Mouse (Mus musculus) intestine, embryonic 14.5 days (tissue): ENCODE results near the gene Zcchc8. TPM values are rescaled to one million over a fixed set of nuclear protein-coding genes. Genes with fewer than 3 reads are reported as not detected.

Source experiments
- ATAC-seq: fragments of 200-750 bp; cut with Nextera tagmentation; replicated peaks from 2 replicates; pipeline ENCODE4 v1.8.0; 2017; ENCODE audit warnings: low read depth, moderate number of reproducible peaks, moderate TSS enrichment, moderate library complexity; ENCODE audit not compliant: low FRiP score, low TSS enrichment
- DNase-seq: peaks from one replicate; pipeline ENCODE4 v3.0.0-alpha.2; 2018; ENCODE audit warnings: low spot score
- H3K27ac ChIP-seq: fragments of 300-500 bp; sonication (generic); 2 replicates; pipeline ENCODE4 v1.5.1; 2014; ENCODE audit warnings: low read depth, mild to moderate bottlenecking, control low read depth
- H3K27me3 ChIP-seq: fragments of 300-500 bp; sonication (generic); replicated peaks from 2 replicates; pipeline ENCODE4 v1.6.1; 2014; ENCODE audit warnings: low read length, control low read depth; ENCODE audit not compliant: control insufficient read depth, insufficient read depth
- H3K36me3 ChIP-seq: fragments of 300-500 bp; sonication (generic); 2 replicates; pipeline ENCODE4 v1.6.1; 2014; ENCODE audit warnings: low read length, control low read depth; ENCODE audit not compliant: control insufficient read depth, insufficient read depth
- H3K4me1 ChIP-seq: fragments of 300-500 bp; sonication (generic); replicated peaks from 2 replicates; pipeline ENCODE4 v1.6.1; 2014; ENCODE audit warnings: low read length, control low read depth, mixed read lengths; ENCODE audit not compliant: control insufficient read depth, insufficient read depth
- H3K4me2 ChIP-seq: fragments of 300-500 bp; sonication (generic); 2 replicates; pipeline ENCODE4 v1.6.1; 2014; ENCODE audit warnings: low read length
- H3K4me3 ChIP-seq: fragments of 300-500 bp; sonication (generic); 2 replicates; pipeline ENCODE4 v1.5.1; 2014; ENCODE audit warnings: low read depth, low read length, control low read depth, mixed read lengths
- H3K9ac ChIP-seq: fragments of 300-500 bp; sonication (generic); 2 replicates; pipeline ENCODE4 v1.6.1; 2014; ENCODE audit warnings: mild to moderate bottlenecking, low read length
- H3K9me3 ChIP-seq: fragments of 300-500 bp; sonication (generic); 2 replicates; pipeline ENCODE4 v1.6.1; 2016; ENCODE audit warnings: low read length, control low read depth; ENCODE audit not compliant: control insufficient read depth
- WGBS: fragments of 180-500 bp; shearing (Covaris S2); extraction: QIAGEN DNeasy Blood & Tissue Kit; methylation state at CpG from one replicate; pipeline ENCODE4 v1.1.7; 2014; 5-methylcytosine and 5-hydroxymethylcytosine counted together
- polyA plus RNA-seq: library from polyadenylated mRNA; unstranded; fragments of >200 nt; fragmentation: Nextera tagmentation; extraction: Ambion mirVana; gene quantifications from 2 replicates; pipeline ENCODE4 v1.2.1, GENCODE M21; 2014

Zcchc8 gene
- polyA plus RNA-seq, 1 experiment from 2014 or later: 74.3 TPM

DNA sequence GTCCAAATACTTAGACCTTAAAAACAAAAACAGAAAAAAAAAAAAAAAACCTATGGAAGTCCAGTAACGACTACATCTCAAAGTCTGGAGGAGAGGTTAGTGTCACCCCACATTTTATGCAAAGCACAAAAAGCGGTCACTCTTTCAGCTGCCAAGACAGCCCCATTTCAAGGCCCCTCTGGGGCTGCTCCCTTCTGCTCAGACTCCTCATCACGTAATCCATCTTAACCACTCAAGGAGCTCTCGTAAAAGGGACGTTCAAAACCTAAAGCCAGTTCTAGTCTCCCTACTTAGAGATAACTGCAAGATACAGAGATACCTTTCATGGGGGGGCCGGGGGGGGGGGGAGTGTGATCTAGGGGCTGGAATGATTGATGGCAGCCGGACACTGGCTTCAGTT is 56.6 kb downstream of the Zcchc8 start:
- 64% methylated on average over 7 of the region's 7 CpGs for WGBS
- H3K9ac ChIP-seq: no peak overlapping the region
- H3K27me3 ChIP-seq: no peaks in the 10 kb centered on the region
- no peak overlapping the region for H3K4me2 ChIP-seq
- peaks cover 11% of the 10 kb centered on the region; the same call in 1 of the 2 replicates for H3K4me1 ChIP-seq
- H3K4me3 ChIP-seq: no peak overlapping the region
- no peak overlapping the region for H3K27ac ChIP-seq
- H3K36me3 ChIP-seq: no peaks in the 10 kb centered on the region
- ATAC-seq (no peak), DNase-seq (no peak)
- H3K9me3 ChIP-seq: no peaks in the 10 kb centered on the region

GRCm38 (mm10) chr5:123662059-123662458 is 58.8 kb downstream of the Zcchc8 start:
- Histone ChIP-seq H3K4me2 (0 out of 2 replicates have a peak overlapping the region, but pooled peaks have one; percentile 1), H3K27me3 (no peaks in the 10 kb centered on the region), H3K36me3 (no peaks in the 10 kb centered on the region), H3K4me3 (no peak overlapping the region), H3K4me1 (peaks cover 11% of the 10 kb centered on the region; the same call in 1 of the 2 replicates), H3K9me3 (no peaks in the 10 kb centered on the region), H3K27ac (peak overlapping the region; percentile 39), H3K9ac (no peak overlapping the region)
- 19% methylated on average over 9 of the region's 9 CpGs for WGBS
- no peak for DNase-seq
- no peak for ATAC-seq

DNA sequence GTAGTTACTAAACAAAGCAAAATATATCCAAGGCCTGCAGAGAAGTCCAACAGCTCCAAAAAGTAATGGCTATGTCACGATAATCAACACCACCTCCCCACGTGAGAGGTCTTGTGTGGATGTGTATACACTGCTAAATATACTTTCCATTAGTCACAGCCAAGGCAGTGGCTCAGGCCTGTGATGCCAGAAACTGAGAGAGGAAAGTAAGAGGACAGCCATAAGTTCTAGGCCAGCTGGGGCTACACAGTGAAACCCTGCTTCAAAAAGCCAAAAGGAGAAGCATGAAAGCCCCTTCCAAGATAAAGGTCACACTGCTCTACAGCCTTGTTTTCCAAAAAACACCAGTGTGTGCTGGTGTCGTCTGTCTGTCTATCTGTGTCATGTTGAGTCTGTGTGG is 59.3 kb downstream of the Zcchc8 start:
- Histone ChIP-seq H3K27ac (peak overlapping the region; percentile 39), H3K9me3 (no peaks in the 10 kb centered on the region), H3K27me3 (no peaks in the 10 kb centered on the region), H3K36me3 (no peaks in the 10 kb centered on the region), H3K9ac (no peak overlapping the region), H3K4me2 (no peak overlapping the region), H3K4me3 (no peak overlapping the region), H3K4me1 (peaks cover 11% of the 10 kb centered on the region; the same call in 1 of the 2 replicates)
- ATAC-seq (no peak), DNase-seq (no peak)
- 42% methylated on average over 3 of the region's 3 CpGs for WGBS

- H3K36me3 ChIP-seq: peaks cover 15% of the 10 kb centered on the region
- 40% methylated on average over 7 of the region's 7 CpGs for WGBS
Measured at GRCm38 (mm10) chr5:123657651-123658050, 63.2 kb downstream of the Zcchc8 start.

GRCm38 (mm10) chr5:123654937-123655336 is 66.0 kb downstream of the Zcchc8 start:
- no peak overlapping the region for H3K9ac ChIP-seq
- no peaks in the 10 kb centered on the region for H3K27me3 ChIP-seq
- no peaks in the 10 kb centered on the region for H3K4me1 ChIP-seq
- H3K9me3 ChIP-seq: no peaks in the 10 kb centered on the region
- no peak overlapping the region for H3K27ac ChIP-seq
- 72% methylated on average over 5 of the region's 5 CpGs for WGBS
- H3K36me3 ChIP-seq: peaks cover 15% of the 10 kb centered on the region
- no peak for DNase-seq
- ATAC-seq: no peak
- no peak overlapping the region for H3K4me2 ChIP-seq
- no peak overlapping the region for H3K4me3 ChIP-seq

More at GRCm38 (mm10) chr5:123657651-123658050, 63.2 kb downstream of the Zcchc8 start:
- no peaks in the 10 kb centered on the region for H3K27me3 ChIP-seq
- peaks cover 7% of the 10 kb centered on the region; the same call in 1 of the 2 replicates for H3K4me1 ChIP-seq
- ATAC-seq (no peak), DNase-seq (no peak)
- no peak overlapping the region for H3K27ac ChIP-seq
- H3K9ac ChIP-seq: no peak overlapping the region
- H3K4me3 ChIP-seq: no peak overlapping the region
- H3K9me3 ChIP-seq: no peaks in the 10 kb centered on the region
- H3K4me2 ChIP-seq: no peak overlapping the region

- H3K4me1 ChIP-seq: no peaks in the 10 kb centered on the region
- WGBS: 87% methylated on average over 11 of the region's 11 CpGs
- H3K4me3 ChIP-seq: no peak overlapping the region
- H3K36me3 ChIP-seq: peaks cover 15% of the 10 kb centered on the region
- no peak for ATAC-seq
- no peaks in the 10 kb centered on the region for H3K9me3 ChIP-seq
- no peak overlapping the region for H3K27ac ChIP-seq
- DNase-seq: no peak
- H3K9ac ChIP-seq: no peak overlapping the region
- no peak overlapping the region for H3K4me2 ChIP-seq
- H3K27me3 ChIP-seq: no peaks in the 10 kb centered on the region
Measured at GRCm38 (mm10) chr5:123653287-123653801, 67.6 kb downstream of the Zcchc8 start.

- no peaks in the 10 kb centered on the region for H3K9me3 ChIP-seq
Measured at GRCm38 (mm10) chr5:123650825-123651224, 70.1 kb downstream of the Zcchc8 start.

More at GRCm38 (mm10) chr5:123650825-123651224, 70.1 kb downstream of the Zcchc8 start:
- ATAC-seq: no peak
- Histone ChIP-seq H3K36me3 (peaks cover 38% of the 10 kb centered on the region), H3K4me1 (no peaks in the 10 kb centered on the region), H3K4me3 (no peak overlapping the region), H3K4me2 (no peak overlapping the region), H3K27ac (no peak overlapping the region), H3K9ac (no peak overlapping the region), H3K27me3 (no peaks in the 10 kb centered on the region)
- no peak for DNase-seq
- 74% methylated on average over 2 of the region's 2 CpGs for WGBS

Other genes starting within 250 kb of the Zcchc8 start
- gene Lrrc43, start 231.8 kb downstream of the Zcchc8 start, polyA plus RNA-seq: not detected in 2 replicates
- gene Il31, start 231.6 kb downstream of the Zcchc8 start, polyA plus RNA-seq: not detected in 2 replicates
- gene B3gnt4, start 210.6 kb downstream of the Zcchc8 start, polyA plus RNA-seq: 0.35 and 0.50 TPM in 2 replicates
- 107 and 121 TPM in 2 replicates for gene Diablo, start 196.9 kb downstream of the Zcchc8 start, polyA plus RNA-seq
- gene Gm49027, start 195.6 kb downstream of the Zcchc8 start, polyA plus RNA-seq: 13.7 and 16.4 TPM in 2 replicates
- gene Vps33a, start 148.1 kb downstream of the Zcchc8 start, polyA plus RNA-seq: 28.9 and 29.9 TPM in 2 replicates
- 30.1 and 32.6 TPM in 2 replicates for gene Clip1, start 36.5 kb downstream of the Zcchc8 start, polyA plus RNA-seq
- gene Rsrc2, start 28.3 kb upstream of the Zcchc8 start, polyA plus RNA-seq: 104 and 120 TPM in 2 replicates
- gene Kntc1, start 28.6 kb upstream of the Zcchc8 start, polyA plus RNA-seq: 35.2 and 35.9 TPM in 2 replicates
- gene Hcar2, start 144.4 kb upstream of the Zcchc8 start, polyA plus RNA-seq: 0.15 TPM in 1 of 2 replicates, not detected in the other
- 1.9 and 2.0 TPM in 2 replicates for gene Hcar1, start 158.9 kb upstream of the Zcchc8 start, polyA plus RNA-seq
- gene Denr, start 186.1 kb upstream of the Zcchc8 start, polyA plus RNA-seq: 118 and 129 TPM in 2 replicates
- 1.4 and 2.3 TPM in 2 replicates for gene Gm43518, start 206.3 kb upstream of the Zcchc8 start, polyA plus RNA-seq
- gene Ccdc62, start 209.6 kb upstream of the Zcchc8 start, polyA plus RNA-seq: 5.5 and 9.1 TPM in 2 replicates